Mouse (Mus musculus) myocyte (in vitro differentiated cells): ENCODE data around the gene Mogat2.

Source experiments
- MYOD1 ChIP-seq, 3 experiments: IDR thresholded peaks; one replicate each; pipeline ENCODE4 v1.6.1; 2011; ENCODE audit warnings: control low read depth in 2 of 3, low read depth in 2 of 3, mild to moderate bottlenecking in 2 of 3, moderate library complexity in 1 of 3; ENCODE audit not compliant: insufficient read length in 2 of 3, control insufficient read depth in 1 of 3
- POLR2A ChIP-seq: IDR thresholded peaks from one replicate; pipeline ENCODE4 v1.6.1; 2011; ENCODE audit warnings: low read depth, mild to moderate bottlenecking, control low read depth, moderate library complexity; ENCODE audit not compliant: insufficient read length
- POLR2AphosphoS2 ChIP-seq: IDR thresholded peaks from one replicate; pipeline ENCODE4 v1.6.1; 2011; ENCODE audit warnings: low read depth, control low read depth; ENCODE audit not compliant: insufficient read length
- TCF12 ChIP-seq: IDR thresholded peaks from one replicate; pipeline ENCODE4 v1.6.1; 2011; ENCODE audit warnings: mild to moderate bottlenecking, control low read depth; ENCODE audit not compliant: poor library complexity, insufficient read depth, severe bottlenecking

- no peak for TF ChIP-seq POLR2A
- no peak for TF ChIP-seq POLR2AphosphoS2
- TF ChIP-seq TCF12 = no peak
- TF ChIP-seq MYOD1 (IDR thresholded peaks at IDR 0.05; ENCODE audit: control insufficient read depth in 1 of 3, insufficient read length in 2 of 3, low read depth in 2 of 3) = no peak
Observed at GRCm38 (mm10) chr7:99248157-99248742, 9.8 kb upstream of the Mogat2 start.
